Mouse (Mus musculus) kidney, postnatal 25 days (tissue): ENCODE measurements at regions not wholly inside any gene's neighbourhood (a gene's known extent, or its start where the extent isn't known, plus 50 kb on each side); places are given as distances from the start of the nearest gene placed in this dataset.
A peak's percentile ranks its signal among the peaks of the same experiment; 100 is the strongest.

Experiments used
- DNase-seq, 2 experiments: peaks; one replicate each; pipeline ENCODE4 v3.0.0; 2021; ENCODE audit warnings: mixed read lengths in 2 of 2

DNA sequence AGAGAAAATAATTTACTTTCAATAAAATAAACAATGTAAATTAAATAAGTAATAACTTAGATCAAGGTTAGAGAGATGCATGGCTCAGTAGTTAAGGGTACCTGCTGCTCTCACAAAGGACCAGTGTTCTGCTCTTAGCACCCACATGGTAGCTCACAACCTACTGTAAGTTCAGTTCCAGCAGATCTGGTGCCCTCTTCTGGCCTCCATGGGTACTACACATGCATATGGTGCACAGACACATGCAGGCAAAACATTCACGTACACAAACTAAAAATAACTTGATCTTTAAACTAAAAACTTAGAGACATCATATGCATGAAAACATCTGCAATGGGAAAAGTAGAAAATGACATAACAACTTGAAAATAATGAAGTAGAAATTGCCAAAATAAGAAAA, 184.2 kb upstream of the Ank start:
- DNase-seq, result no peak

DNA sequence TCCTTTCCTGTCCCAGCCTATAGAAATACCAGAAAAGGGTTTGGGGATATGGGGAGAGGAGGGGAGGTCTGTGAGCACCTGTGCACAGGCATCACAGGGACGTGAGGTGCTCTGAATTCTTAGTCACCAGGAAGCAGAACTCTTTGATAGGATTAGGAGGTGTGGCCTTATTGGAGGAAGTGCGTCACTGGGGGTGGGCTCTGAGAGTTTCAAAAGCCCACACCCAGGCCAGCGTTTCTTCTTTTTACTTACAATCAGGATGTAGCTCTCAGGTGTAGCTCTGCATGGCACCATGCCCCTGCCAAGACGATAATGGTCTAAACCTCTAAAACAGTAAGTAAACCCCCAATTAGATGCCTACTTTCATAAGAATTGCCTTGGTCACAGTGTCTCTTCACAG, 162.6 kb upstream of the Ank start:
- DNase-seq, result no peak

DNA sequence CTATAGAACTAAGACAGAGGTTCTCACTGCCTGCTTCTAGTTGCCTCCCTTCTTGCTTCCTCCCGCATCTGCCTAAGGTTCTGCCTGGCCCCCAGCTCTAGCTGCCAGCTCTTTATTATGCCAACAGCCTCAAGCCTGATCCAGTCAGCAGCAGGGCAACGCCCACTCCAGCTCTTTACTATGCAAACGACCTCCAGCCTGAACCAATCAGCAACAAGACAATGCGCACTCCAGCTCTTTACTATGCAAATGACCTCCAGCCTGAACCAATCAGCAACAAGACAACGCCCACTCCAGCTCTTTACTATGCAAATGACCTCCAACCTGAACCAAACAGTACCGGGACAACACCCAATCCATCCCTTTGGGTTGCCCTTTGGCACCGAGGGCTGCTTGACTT, 162.2 kb upstream of the Ank start:
- no peak for DNase-seq

DNA sequence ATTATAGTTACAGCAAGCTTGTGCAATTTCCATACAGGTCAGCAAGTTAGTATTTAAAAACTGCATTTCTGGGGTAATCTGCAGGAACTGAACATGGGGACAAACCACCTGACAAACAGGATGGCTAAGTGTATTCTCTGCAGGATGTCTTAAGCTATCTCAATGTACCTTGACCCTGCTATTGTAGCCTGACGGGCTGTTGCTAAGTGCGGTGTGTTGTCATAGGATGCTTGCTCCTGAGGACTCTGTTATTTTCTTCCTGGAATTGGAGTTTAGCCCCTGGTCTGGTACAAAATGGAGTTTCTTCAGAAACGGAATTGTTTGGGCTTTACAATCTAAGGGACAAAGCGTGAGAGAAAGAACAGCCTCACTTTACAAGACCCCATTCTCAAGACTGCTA, 161.4 kb upstream of the Ank start:
- no peak for DNase-seq

DNA sequence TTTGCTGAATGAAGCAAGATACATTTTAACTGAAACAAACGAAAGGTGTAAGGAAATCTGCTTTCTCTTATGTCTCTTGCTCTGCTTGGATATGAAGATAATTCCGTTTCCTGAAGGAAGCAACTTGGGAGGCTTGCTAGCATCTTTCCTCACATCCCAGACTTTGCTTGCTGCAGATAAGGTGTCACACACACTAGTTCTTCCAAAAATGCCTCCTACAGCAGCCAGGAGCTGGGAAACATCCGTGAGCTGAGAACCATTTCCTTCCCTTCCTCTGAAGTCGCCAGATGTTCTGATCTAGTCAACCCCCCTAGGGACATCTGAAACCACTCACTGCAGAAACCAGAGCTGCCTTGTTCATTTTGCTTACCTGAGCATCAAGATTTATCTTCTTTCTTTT, 157.8 kb upstream of the Ank start:
- DNase-seq, result no peak

DNA sequence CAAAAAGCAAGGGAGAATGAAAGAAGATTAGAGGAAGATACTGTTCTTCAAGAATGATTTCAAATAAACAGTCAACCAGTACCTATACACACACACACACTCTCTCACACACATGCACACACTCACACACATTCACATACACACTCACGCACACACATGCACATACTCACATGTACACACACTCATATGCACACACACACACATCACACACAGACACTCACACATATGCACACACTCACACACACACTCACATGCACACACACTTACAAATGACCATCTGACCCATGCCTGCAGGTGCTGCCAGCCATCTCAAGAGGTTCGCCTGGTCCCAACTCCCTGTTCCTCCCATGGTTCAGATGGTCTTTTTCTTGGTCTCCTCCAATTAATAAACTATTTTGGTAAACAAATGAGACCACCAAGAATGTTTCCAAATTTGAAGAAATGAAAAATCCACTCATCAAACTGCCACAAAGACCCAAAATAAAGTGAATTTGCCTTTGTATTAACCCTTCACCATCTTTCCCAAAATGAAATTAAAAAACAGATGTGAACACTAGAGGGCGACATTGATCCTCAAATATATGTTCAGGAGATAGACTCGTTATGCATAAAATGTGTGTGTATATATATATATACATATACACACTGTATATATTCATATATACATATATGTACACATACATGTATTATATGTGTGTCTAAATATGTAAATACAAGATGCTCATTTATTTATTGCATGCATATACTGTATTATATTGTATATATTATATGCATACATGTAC, 150.3 kb upstream of the Ank start:
- no peak for DNase-seq

DNA sequence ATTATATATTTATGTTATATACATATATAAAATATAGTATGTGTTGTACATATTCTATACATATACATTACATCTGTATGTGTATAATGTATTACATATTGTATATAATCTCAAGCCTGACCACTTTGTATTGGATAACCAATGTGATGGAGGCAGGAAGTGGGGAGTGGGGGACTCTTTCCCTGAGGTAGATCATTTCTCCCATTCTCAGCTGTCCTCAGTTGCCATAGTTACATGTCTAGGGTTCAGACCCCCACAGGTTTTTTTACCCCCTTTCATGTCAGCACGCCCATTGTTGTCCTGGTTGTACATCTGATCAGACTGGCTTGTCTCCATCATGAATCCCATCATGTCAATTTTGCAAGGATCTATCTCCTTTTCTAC, 149.7 kb upstream of the Ank start:
- DNase-seq, result no peak

DNA sequence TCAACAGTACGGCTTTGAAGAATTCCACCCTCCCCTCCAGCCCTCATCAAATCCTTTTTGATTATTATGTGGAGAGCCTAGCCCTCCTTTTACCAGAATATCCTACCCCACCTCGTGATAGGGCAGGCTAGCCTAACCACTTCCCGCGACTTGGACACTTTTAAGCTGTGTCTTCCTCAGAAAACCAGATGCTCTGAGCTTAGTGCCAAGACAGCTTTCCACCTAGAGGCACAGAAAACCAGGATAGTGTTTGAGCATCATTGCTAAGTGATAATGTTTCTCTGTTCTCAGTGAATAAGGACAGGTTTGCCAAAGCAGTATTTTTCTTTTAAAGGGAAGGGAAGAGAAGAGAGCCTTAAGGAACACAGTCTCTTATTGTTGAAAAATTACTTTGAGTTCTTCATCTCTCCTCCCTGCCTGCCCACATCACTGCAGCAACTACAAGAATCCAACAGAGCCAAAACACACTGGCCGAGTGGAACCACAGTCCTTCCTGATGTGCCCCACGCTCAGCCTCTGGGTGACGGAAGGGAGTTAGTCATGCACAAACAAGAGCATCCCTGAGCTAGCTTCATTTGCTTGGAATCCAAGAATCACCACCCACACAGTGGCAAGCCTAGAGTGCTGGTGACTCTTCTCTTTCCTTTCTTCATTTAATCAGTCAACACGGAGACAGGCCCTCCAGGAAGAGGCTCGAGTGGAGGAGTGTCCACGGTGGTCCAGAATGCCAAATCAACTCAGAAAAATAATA, 144.4 kb upstream of the Ank start:
- no peak for DNase-seq

DNA sequence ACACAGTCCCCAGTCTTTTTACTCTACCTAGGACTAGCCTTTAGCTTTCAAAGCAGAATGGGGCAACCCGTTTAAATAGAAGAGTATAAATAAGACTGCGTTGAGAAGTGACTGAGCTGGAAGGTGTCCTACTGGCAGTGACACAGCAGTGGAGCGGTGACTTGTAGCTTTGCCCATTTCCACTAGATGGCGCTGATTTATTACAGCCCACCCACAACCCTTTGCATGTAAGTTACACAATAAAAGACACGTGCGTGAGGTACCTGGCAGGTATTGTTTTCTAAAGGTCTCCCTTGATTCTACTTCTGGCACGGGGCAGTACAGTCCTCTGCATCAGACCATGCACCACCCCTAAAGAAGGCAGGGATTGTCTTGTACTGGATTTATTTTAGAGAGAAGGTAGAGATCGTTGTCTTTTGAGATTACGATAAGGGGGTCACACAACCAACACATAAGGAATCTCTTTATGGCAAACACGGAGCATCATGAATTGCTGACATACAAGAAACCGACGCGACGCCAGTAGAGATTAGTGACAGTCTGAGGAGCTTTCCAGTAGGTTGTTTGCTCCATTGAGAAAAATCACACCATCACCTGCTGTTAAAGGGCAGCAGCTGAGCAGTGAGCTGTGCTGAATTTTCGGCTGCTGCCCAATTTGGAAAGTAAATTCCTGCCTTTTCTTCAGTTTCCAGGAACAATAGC, 140.5 kb upstream of the Ank start:
- peak; percentile 43 to 68 for DNase-seq

DNA sequence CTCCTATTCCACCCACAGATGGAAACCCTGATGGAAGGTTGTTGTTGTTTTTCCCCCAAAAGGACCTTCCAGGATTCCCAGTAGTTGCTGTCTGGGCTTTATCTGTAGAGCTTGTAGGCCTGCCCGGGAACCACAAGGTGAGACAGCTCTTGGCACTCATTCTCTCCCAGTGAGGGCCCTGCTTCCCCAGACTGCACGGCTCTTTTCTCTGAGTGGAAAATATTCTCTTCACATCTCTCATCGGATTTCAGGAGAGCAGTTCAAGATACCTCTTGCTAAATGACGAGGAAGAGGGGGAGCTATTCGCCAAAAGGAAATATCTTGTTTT, 140.0 kb upstream of the Ank start:
- no peak for DNase-seq

DNA sequence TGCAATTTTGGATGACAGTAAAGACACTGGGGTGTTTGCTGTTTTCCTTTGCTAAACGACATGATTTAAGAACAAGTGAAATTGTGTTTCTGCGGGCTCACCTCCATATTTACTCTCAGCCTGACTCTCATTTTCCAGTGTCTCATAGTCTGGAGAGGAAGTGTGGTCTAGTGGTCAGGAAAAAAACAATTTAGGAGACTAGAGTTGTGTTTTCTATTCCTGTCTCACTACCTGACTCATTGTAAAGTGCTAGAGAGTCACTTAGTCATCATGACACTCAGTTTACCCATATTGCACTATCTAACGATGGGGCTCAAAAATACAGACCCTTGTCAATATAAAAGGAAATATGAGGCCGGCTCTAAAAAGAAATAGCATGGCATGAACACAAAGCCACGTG, 138.7 kb upstream of the Ank start:
- no peak for DNase-seq

DNA sequence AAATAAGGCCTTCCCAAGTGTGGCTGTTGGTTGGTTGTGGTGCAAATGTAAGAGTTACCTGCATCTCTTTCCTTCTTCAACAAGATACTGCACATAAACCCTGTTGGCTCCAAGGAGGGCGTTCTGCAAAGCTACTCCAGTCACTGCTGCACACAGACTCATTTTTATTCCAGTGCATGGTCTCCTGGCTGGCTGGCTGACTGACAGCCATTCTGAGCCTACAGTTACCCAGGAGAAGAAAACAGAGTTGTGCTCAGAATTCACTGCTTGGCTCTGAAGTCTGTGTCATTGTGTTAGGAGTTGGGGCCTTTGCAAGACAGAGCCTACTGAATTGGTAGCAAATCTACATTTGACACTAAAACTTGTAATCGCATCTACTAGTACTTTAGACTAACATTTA, 138.0 kb upstream of the Ank start:
- no peak for DNase-seq

DNA sequence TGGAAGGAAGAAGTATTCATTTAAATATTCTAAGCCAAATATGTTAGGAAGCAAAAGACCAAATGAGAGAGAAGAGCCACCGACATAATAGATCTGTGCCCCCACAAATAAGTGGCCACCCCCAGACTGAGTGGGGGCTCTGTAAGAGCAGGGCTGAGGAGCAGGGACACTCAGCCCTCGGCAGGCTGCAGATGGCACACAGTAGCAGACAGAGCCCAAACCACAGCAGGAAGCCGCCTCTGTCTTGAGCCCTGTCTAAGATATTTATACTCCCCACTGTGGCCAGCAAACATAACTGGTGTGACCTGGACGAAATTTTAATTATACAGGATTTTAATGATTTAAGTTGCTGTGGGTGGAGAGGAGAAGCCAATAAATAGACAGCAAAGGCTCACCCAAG, 126.4 kb upstream of the Ank start:
- DNase-seq, result no peak

DNA sequence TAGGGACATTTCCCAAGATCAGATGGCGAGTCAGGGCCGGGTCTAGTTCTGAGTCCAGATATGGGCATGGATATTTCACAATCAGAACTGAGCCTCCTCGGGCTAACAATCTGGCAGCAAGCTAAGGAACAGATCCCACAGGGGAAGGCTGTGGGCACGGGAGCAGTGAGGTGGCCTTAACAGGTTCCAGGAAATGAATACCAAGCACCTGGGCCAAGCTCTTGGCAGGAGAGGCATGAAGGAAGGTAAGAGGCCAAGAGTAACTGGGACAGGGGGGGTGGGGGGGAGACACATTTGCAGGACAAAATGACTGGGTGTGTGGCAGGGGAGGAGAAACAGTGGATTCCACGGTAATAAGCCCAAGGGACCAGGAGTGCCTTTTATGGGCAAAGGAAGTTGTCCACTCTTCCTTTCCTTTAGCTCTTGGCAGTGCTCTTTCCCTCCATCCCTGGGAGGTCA, 124.9 kb upstream of the Ank start:
- DNase-seq, result peak in 1 of 2 experiments; percentile 41

DNA sequence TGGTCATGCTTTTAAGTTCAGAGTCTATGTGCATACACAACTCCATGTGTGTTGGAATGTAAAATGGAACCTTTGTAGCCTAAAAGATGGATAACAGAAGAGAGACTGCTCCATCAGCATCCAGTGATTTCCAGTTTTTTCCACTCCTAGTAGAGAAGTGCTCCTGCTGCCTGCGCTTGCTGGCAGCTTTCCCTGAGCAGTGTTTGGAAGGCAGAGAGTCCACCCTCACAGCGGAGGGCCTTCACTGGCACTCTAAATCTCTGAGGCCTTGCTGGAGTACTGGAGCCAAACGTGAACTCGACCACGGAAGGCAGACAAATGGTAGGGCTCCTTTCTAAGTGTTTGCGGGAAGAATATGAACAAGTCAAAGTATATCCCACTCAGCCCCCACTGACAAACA, 108.0 kb upstream of the Ank start:
- DNase-seq, result no peak

DNA sequence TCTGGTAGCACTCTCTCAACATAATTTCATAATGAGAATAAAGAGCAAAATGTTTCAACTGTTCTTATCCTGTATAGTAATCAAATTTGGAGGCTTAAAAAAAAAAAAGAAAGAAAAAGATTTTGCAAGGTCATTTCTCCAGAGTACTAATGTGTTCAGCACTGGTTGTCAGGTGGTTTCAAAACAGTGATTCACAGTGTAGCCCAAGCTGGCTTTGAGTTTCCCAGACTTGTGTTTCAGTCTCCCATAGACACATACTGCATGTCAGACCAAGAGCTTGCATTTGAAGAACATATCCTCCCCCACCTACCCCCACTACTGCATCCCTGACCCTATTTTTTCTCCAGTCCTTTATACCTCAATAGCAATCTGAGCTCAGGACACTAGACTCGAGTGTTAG, 107.2 kb upstream of the Ank start:
- no peak for DNase-seq

DNA sequence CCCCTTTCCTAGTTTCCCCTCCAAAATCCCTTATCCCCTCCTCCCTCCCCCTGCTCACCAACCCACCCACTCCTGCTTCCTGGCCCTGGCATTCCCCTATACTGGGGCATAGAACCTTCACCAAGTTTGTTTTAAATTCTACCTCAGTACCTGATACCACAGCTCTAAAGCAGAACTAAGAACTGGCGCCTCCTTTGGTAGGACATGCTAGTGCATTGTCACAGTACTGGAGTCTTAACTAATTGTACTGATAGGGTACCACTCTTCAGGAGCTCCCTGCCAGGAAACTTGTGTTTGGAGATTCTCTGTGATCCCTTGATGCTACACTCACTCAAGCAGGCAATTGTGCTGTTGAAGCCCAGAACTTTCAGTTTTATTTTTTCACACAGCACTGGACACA, 92.0 kb upstream of the Ank start:
- no peak for DNase-seq

DNA sequence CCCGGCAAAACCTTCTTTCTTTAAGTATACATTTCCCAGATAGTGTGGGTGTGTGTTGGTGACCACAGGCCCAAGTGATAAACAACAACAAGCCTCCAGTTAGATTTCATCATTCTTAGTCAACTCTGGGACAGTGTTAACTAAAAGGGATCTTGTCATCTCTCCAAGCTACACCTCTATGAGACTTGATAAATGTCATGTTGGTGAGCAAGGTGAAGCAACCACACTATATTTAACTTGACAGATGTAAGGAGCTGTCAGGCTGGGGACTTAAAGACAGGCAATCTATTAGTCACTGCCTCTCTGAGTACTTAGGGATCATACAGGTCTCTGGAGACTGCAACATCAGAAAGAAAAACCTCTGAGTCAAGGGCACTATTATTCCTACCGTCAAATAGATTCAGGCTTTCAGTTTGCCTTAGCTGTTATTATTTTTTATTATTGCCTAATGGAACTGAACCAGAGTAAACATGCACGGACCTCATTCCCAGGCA, 87.8 kb upstream of the Ank start:
- DNase-seq, result no peak

DNA sequence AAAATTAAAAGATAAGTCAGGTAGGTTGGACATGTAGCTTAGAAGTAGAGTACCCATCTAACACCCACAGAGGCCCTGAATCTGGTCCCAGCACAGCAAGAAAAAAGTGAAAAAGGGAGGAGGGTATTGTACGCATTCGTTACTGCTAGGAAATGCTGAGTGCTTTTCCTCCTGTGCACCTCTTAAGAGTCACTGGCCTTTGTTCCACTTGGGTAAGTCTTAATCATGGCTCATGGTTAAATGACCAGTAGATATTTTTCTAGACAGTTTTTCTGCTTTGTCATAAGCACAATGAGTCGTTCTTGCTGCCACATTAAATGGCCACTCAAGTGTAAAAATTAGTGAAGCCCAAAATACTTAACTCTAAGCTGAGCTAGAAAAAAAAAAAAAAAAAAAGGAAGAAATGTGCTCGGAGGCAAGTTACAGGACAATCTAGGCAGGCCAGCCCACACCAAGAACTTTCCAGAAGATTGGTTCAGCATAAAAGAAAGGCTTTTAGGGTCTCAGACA, 86.0 kb upstream of the Ank start:
- DNase-seq, result no peak

DNA sequence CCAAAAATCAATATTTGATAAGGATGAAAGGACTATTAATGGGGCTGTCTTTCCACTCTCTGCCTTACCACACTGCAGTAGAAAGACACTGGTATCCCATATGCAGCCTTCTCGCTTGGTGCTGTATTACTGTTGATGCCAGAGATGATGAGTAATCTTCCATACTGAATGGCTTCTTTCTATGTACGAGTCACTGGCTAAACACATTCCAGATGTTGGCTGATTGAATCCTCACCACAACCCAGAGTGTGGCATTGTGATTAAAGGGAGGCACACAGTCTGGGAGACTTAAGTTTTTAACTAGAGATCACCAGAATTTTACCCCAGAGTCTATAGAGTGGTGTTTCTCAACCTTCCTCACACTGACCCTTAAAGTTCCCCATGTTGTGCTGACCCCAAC, 84.9 kb upstream of the Ank start:
- DNase-seq, result no peak

DNA sequence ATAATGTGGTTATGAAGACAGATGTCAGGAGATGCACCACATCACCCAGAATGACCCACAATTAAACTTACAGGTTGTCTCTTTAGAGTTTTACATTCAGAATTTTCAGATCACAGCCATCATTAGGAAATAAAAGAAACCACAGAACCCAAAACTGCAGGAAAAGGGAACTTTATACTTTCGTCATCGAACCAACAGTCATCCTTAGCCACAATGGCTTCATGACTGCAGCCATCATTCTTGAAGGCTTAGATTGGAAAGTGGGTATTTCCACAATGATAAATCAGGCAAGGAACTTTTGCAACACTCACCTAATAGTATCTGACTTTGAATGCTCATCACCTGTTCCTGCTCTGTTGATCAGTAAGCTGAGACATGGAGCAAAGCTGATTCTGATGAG, 75.9 kb upstream of the Ank start:
- no peak for DNase-seq

DNA sequence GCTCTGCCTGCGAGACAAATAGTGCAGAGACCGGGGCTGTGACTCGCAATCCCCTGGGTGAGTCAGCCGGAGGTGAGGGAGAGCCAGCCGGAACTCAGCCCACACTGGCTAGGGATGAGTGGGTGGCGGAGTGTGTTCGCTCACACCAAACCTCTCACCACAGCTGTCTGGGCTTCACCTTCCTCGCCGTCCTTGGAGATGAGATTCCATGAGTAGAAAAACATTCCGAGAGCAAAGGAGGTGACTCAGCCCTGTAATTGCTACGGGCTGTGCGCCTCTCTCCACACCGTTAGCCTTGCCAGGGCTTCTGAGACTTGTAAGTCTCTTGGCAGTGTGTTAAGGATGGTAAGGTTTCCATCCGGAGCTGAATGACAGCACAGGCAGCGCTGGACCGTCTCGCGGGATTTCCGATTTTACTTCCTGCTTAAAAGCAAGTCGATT, 60.7 kb upstream of the Ank start:
- no peak for DNase-seq

DNA sequence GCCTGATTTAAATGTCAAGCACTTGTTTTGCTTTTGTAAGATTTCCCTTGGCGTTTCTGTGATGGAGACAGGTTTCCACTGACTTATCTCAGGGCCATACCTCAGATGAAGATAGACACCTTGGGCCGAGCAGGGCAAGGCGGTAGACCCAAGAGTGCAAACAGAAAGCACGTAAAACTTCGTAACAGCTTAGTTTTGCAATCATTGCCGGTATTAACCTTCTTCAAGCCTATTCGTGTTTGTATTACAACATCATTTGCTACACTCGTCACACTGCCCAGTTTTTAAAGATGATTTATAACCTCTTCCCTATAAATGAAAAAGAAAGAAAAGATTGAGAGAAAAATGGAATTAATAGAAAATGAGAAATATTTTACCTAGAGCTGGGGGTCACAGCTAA, 56.6 kb upstream of the Ank start:
- DNase-seq, result no peak

DNA sequence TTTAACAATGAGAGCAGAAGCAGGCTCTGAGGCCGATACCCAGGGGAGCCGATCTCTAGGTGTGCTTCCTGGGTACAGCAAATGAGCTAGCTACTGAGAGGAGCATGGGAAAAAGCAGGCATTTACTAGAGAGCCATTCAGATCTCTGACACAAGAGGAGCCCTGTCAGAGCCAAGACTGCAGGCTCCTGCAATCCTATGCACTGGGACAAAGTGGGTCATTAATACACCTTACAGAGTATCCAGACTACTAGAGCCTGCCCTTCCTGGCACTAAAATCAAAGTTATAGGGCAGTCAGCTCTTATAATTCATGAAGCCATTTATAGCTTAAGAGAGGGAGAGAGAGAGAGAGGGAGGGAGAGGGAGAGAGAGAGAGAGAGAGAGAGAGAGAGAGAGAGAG, 54.2 kb upstream of the Ank start:
- no peak for DNase-seq
